Mouse (Mus musculus): ENCODE results near the gene Crispld2.

Gene Crispld2

DNA sequence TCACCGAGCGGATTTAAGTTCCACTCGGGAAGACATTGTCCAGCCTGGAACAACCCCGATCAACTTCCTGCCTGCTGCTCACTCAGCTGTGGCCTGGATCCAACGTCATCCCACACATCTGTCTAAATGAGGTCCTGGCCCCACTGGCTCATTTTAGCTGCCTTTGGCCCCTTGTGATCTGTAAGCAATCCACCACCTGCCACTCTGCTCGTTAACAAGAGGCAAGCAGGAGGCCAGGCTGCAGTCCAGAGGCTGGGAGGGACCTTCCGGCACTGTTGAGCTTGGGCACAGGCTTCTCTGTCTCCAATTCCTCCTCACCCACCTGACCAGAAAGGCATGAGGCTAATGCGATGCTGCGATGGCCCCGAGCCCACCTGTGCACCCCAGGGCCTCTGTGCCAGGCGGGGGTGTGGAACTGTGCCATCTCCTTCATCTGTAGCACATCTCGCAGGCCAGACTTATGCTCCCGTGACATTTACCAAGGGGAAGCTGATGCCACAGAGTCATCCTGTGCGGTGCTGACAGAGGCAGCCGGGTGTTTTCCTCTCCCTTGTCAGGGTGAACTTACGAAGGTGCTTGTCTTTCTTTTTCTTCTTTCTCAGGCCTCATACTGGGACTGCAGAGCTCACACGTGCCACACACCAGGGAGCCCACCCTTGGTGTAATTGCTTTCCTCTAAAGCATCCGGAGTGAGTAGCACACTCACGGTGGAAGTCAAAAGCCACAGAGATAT lies 75.9 kb downstream of the Crispld2 start:
- 65% methylated on average over 19 of the region's 19 CpGs for WGBS

DNA sequence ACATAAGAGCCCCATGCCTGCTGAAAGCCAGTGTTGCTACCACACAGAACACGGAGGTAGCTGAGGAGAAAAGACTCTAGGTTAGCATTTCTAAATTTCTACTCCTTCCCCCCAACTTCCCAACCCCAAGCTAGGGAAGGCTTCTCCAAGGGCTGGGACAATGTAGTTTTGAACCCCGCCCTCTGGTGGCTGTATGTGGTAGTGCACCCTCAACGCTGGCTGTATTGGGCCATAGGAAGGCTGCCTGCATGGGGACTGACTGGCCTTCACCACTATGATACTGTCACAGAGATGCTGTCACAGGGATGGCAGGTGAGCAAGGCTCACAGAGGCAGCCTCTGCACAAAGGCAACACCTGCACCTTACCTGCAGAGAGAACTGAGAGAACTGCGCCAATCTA lies 79.4 kb downstream of the Crispld2 start:
- 27% methylated on average over 4 of the region's 4 CpGs for WGBS

DNA sequence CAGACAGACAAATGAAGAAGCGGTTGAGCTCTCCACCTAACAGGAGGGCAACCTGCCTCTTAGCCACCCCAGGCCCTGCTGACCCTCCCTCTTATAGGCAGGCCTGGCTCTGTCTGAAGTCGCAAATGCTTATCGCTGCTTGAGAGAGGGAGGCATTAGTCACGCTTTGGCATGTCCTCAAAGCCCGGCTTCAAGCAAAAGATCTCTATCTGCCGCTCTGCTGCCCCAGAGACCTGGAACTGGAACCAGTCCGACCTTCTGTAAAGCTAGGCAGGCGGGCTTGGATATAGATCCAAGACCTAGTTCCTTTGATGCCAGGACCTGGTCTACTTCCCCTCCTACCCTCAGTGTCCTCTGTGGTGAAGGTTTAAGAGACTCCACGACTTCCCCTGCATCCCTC lies 80.0 kb downstream of the Crispld2 start:
- WGBS, result 80% methylated on average over 9 of the region's 9 CpGs

DNA sequence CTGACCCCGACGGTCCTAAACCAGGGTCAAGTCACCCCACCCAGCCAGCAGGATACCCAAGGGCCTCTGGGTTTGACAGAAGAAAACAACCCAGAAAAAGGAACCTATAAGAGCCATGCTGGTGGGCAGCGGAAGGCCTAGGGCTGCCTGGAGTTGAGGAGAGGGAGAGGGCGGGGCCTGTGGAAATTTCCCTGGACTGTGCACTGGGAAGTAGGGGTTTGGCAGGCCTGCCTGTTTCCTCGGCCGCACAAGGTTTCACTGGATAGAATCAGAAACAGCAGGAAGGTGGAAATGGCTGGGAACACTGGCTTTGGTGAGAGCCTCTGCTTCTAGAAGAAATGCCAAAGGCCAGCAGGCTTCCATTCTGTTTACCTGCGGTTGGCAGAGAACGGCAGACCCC lies 80.6 kb downstream of the Crispld2 start:
- 90% methylated on average over 8 of the region's 8 CpGs for WGBS

DNA sequence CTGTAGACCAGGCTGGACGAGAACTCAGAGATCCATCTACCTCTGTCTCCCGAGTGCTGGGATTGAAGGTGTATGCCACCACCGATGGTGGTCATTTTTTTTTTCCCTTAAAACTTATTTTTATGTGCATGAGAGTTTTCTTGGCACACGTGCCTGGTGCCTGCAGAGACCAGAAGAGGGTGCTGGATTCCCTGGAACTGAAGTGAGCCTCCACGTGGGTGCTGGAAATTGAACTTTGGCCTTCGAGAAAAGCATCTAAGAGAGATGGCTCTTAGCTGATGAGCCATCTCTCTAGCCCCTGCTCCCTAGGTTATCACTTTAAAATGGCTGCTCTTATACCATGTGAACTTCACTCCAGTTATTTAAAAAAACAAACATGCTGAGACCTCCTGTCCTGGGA lies 82.3 kb downstream of the Crispld2 start:
- WGBS, result 74% methylated on average over 6 of the region's 6 CpGs

DNA sequence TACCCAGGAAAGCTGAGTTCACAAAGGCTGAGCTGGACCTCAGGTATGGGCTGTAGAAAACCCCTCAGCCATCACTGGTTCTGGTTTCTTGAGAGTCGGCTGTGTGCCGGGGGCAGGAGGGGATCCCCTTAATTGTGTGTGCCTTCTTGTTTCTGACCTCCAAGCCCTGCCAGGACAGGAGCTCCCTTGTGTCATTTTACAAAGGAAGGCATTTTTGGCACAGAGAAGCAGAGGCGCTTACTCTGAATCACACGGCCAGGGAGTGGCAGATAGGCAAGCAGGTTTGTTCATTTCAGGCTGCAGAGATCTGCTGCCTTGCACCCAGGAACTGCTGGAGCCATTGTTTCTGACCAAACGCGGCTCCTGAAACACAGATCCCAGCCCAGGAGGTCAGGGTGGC lies 83.1 kb downstream of the Crispld2 start:
- WGBS, result 62% methylated on average over 6 of the region's 6 CpGs

DNA sequence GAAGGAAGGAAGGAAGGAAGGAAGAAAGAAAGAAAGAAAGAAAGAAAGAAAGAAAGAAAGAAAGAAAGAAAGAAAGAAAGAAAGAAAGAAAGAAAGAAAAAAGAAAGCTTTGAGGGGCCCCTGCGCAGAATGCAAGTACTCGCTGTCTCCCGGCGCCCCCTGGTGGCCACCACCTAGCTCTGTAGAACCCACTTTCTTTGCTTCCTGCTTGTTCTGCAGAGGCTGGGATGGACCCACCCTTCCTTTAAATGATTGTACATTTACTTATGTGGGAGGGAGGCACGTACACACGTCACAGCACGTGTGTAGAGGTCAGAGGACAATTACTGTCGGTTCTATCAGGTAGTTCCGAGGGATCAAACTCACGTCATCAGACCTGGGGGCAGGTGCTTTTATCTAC lies 85.8 kb downstream of the Crispld2 start:
- whole genome bisulfite sequencing, result 13% methylated on average over 10 of the region's 10 CpGs

DNA sequence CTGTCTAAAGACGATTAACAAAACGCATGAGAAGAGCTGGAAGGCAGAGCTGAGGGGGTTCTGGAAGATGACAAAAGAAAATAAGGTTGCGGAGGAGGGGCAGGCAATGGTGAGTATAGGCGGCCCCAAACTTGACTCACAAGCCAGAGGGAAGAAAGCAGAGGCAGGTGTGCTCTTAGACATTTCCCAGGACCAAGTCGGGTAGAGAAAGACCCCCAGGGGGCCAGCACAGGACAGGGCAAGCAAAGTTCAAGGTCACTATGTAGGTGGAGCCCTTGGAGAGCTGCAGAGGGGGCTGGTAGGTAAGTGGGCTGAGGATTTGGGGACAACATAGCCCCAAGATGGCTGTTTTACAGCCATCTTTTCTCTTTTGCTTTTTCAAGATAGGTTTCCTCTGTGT lies 87.1 kb downstream of the Crispld2 start:
- WGBS, result 64% methylated on average over 5 of the region's 5 CpGs

DNA sequence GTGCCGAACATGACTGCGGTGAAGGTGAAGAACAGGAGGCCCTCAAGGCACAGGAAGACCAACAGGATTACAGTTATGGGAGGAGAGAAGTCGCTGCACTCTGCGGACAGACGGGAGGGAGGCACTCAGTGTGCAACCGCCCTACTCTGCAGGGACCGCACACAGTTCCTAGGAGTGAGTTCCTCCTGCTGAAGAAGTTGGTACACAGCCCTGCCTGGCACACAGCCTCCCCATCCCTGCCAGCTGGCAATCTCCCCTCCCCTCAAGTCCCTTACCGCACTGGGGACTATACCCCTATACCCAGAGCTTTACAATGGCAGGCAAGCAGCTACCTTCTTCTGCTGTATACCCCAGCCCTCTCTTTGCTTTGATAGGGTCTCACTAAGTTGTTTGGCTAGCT lies 91.0 kb downstream of the Crispld2 start:
- WGBS, result 63% methylated on average over 8 of the region's 8 CpGs

DNA sequence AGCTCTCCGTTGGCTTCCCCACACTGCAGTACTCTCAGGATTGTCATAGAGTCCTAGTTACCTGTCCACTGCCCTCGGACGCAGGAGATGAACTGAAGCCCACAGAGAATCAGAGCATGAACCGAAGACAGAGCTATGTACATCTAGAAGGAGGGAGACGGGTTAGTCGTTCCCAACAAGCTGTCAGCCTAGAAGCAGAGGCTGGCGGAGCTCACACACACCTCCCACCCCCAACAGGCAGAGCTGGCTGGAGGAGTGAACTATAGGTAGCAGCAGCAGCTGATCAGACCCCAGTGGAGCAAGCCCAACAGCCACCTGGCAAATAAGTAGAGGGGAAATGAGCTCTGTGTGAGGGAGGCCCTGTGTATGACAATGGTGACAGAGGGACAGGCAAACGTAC lies 92.5 kb downstream of the Crispld2 start:
- WGBS, result 63% methylated on average over 8 of the region's 8 CpGs

DNA sequence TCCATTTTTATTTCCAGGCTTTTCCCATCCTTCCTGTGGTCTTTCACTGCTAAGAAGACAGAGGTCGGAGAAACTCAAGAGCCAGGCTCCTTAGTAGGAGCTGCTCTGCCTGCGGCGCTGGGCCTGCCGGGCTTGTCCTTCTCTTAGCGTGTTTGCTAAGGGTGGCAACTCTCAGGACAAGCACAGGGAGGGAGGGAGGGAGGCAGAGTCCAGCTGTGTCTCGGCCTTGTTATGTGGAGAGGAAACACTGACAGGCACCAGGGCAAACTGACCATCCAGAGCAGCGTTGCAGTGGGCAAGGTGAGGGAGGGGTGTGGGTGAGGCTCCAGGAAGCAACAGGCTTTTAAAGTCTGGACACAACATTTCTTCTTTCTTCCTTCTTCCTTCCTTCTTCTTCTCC lies 97.3 kb downstream of the Crispld2 start:
- WGBS, result 80% methylated on average over 7 of the region's 7 CpGs

DNA sequence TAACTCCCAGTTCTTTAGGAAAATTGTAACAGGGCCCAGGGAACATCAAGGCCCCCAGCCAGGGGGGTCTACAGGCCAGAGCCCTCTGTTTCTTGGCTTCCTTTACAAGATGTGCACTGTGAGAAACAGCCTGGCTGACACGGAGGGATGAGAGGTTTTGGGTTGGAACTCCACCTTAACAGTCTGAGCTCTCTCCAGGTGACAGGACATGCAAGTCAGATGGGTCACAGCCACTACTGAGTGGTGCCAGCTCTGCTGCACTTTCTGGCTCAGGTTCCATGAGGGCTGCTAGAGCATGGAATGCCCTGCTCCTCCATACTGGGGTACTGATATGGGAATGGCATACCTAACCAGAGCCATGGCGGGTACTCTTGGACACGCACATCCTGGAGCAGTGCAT lies 98.8 kb downstream of the Crispld2 start:
- 95% methylated on average over 3 of the region's 3 CpGs for WGBS

DNA sequence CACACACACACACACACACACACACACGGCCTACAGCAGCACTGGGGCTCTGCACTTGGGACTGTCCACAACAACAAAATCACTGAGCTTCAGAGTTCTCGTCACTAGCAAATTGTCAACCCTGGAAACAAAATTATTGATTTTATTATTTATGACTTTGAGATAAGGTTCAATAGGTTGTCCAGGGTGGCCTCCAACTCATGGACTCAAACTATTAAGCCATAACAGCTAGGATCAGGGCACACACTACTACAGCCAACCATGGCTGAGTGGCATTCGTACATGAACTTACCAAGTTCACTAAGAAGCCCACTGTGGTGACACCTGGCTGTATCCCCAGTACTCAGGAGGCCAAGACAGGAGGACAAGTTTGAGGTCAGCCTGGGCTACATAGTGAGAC lies 100.9 kb downstream of the Crispld2 start:
- 98% methylated on average over 3 of the region's 3 CpGs for WGBS

DNA sequence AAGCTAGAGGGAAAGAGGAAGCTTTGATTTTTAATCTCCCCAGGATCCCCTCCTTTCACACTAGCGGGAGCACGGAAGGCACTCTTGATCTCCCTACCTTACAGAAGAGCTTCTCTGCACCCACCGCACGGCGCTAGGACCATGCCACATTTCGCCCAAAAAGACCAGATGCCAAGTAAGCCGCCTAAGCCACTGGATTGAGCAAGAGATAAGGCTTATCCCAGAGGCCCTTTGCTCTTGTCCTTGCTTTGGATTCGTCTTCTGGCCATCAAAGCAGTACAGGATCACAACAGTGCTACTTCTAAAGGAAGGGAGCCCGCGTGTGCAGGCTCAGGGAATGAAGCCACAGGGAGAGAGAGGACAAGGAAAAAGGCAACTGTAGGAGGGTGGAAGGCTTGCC lies 102.6 kb downstream of the Crispld2 start:
- 73% methylated on average over 10 of the region's 10 CpGs for WGBS

DNA sequence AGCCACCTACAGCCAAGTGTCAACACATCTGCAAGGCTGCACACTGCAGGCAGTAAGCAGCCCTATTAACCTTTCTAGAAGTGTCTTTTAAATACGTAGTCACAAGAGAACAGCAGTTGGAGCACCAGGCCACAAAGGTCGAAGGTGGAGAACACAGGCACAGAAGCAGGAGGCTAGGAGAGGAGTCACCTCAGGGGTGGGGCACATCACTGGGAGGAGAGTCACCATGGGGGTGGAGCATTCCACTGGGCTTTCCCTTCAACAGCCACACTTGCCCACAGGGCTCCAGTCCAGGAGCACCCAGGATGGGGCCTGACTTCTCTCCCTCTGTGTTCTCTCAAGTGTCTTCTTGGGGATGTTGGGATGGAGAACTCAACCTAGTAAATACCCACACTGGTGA lies 104.2 kb downstream of the Crispld2 start:
- WGBS, result 77% methylated on average over 2 of the region's 2 CpGs

DNA sequence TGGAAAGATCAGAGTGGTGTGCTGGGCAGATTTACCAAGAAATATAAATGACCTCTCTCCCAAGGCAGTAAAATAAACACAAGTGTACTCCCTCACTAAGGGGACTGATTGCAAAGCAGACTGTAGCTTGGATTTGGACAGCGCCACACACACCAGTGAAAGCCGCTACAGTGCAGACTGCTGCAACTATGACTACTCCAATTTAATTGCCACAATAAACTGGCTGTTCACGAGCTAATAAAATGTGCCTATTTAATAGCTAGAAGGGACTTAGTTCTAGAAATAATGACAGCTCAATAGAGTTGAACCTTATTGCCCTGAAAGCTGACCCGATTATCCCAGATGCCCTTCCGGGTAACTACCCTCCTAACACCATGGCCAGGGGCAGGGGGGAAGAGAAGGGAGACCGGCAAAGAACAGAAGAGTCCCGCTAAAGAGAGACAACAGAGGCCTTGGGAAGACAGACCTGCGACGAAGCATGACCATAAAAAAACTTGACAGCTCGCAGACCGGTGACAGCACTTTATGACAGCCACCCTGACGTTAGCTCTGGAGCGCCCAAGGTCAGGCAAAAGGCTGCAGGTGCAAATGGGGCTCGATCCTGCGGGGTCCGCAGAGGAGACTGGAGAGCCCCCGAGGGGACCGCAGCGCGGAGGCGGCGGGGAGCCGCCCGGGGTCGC lies 108.3 kb downstream of the Crispld2 start:
- WGBS, result 3% methylated on average over 14 of the region's 25 CpGs

DNA sequence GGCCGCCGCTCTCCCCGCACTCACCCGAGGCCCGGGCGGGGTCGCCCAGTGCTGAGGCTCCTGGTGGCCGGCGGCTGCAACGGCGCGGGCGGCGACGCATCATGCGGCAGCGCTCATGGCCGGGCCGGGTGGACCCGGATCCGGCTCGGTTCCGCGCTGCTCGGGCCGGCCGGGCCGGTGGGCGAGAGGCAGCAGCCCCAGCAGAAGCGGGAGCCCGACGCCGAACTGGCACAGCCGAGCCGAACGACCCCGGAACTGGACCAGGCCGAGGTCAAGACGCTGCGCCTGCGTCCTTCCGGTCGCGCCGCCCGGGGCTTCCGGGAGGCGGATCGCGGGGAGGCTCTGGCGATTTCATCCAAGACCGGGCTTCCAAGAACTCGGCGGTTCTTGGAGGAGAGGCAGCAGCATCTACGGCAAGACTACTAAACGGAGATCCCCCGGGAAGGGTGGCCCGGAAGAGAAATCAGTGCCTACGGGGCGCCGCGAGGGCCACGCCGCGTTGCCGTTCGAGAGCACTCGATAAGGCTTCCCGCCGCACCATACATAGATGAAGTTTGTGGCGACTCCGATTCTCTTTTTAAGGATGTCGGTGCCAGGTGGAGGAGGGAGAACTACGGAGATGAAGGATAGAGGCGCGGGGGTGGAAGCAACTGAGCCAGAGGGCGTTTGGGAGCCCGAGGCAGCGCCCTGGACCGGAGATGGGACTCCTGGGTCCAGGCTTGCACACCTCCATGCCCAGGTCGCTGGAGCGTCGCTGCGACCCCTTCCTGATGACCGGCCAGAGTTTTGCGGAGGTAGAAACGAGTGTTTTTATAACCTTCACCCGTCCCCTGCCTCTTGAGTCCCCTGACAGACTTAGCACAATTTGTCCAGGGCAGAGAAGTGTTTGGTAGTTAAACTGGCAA lies 109.1 kb downstream of the Crispld2 start, which contains the start of gene Zdhhc7:
Gene Zdhhc7 (minus strand): TSS at position 415 of the 905 bp plus-strand sequence.
- under 1% methylated on average over 86 of the region's 88 CpGs for WGBS

Data from cerebral cortex, adult 2 months (tissue).